Mouse (Mus musculus): Measurements from ENCODE around the gene Hes7. TPM values are rescaled to one million over a fixed set of nuclear protein-coding genes. Genes with fewer than 3 reads are reported as not detected.

Hes7 gene
- polyA plus RNA-seq, 1 experiment: 1.1 TPM

DNA sequence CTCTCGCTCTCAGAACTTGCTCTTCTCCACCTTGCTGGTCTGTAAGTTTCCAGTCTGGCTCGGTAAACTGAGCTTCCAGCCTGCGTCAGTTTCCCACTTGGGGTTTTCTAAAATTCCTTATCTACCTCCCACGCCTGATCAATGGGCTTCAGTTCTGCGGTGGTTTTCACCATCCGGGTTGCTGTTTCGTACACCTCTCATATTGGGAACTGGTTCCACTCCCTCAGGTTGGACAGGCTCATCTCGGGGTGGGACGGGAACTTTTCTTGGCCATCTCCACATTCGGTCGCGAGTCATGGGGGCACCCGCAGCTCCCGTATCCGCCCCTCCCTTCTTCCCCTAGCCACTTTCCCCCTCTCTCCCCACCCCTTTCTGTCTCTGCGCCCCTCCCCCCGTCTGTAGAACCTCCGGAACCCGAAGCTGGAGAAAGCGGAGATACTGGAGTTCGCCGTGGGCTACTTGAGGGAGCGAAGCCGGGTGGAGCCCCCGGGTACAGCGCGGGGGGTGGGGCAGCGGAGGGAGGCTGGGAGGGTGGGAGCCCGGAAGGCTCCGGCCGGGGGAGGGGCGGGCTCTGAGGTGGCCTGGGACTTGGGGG, 1.6 kb downstream of the Hes7 start:
- Histone ChIP-seq H3K27me3 (ENCODE audit: control insufficient read depth, insufficient read depth, low read length) (peaks cover 13% of the 10 kb centered on the region), H3K36me3 (ENCODE audit: control insufficient read depth, insufficient read depth, low read length) (no peaks in the 10 kb centered on the region), H3K4me1 (replicated peaks; ENCODE audit: control insufficient read depth, insufficient read depth, low read length) (peaks cover 49% of the 10 kb centered on the region), H3K4me3 (ENCODE audit: control insufficient read depth, insufficient read depth, low read length) (peak overlapping the region; percentile 77), H3K27ac (ENCODE audit: control insufficient read depth, insufficient read depth, low read length) (no peak overlapping the region)
- DNase-seq: peak; percentile 33
- 1% methylated on average over 32 of the region's 32 CpGs for WGBS
- no peak for TF ChIP-seq CTCF (IDR thresholded peaks at IDR 0.05; ENCODE audit: borderline replicate concordance, control insufficient read depth, extremely low read depth, insufficient read depth, low read length, poor library complexity)
- no peak for TF ChIP-seq POLR2A (IDR thresholded peaks at IDR 0.05; ENCODE audit: control insufficient read depth, extremely low read depth, insufficient read depth, low read length, poor library complexity)

DNA sequence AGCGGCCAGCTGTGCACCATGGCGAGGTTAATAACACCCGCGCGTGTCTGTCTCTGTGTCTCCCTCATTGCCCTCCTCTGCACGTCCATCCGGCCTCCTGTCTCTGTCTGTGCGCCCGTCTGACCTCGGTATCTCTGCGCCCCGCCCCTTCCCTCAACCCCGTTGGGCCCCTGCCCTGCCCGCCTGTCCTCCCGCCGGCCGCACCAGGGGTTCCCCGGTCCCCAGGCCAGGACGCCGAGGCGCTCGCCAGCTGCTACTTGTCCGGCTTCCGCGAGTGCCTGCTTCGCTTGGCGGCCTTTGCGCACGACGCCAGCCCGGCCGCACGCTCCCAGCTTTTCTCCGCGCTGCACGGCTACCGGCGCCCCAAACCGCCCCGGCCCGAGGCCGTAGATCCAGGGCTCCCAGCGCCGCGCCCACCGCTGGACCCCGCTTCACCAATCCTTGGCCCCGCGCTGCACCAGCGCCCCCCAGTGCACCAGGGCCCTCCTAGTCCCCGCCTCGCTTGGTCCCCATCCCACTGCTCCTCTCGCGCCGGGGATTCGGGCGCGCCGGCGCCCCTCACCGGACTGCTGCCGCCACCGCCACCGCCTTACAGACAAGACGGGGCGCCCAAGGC, 2.2 kb downstream of the Hes7 start, which contains the start of gene 9130213A22Rik:
Gene 9130213A22Rik (minus strand): TSS at position 254 of the 616 bp plus-strand sequence.
- peak; percentile 61; the same call in 1 of the 2 replicates for TF ChIP-seq CTCF (IDR thresholded peaks at IDR 0.05; ENCODE audit: borderline replicate concordance, control insufficient read depth, extremely low read depth, insufficient read depth, low read length, poor library complexity)
- no peak for TF ChIP-seq POLR2A (IDR thresholded peaks at IDR 0.05; ENCODE audit: control insufficient read depth, extremely low read depth, insufficient read depth, low read length, poor library complexity)
- Histone ChIP-seq H3K27ac (ENCODE audit: control insufficient read depth, insufficient read depth, low read length) (no peak within 1 kb of the TSS), H3K27me3 (ENCODE audit: control insufficient read depth, insufficient read depth, low read length) (peaks cover 13% of the 10 kb centered on the region), H3K4me1 (replicated peaks; ENCODE audit: control insufficient read depth, insufficient read depth, low read length) (peaks cover 47% of the 10 kb centered on the region), H3K4me3 (ENCODE audit: control insufficient read depth, insufficient read depth, low read length) (peak within 1 kb of the TSS; percentile 77), H3K36me3 (ENCODE audit: control insufficient read depth, insufficient read depth, low read length) (no peaks in the 10 kb centered on the region)
- under 1% methylated on average over 64 of the region's 66 CpGs for WGBS
- DNase-seq: peak; percentile 81

DNA sequence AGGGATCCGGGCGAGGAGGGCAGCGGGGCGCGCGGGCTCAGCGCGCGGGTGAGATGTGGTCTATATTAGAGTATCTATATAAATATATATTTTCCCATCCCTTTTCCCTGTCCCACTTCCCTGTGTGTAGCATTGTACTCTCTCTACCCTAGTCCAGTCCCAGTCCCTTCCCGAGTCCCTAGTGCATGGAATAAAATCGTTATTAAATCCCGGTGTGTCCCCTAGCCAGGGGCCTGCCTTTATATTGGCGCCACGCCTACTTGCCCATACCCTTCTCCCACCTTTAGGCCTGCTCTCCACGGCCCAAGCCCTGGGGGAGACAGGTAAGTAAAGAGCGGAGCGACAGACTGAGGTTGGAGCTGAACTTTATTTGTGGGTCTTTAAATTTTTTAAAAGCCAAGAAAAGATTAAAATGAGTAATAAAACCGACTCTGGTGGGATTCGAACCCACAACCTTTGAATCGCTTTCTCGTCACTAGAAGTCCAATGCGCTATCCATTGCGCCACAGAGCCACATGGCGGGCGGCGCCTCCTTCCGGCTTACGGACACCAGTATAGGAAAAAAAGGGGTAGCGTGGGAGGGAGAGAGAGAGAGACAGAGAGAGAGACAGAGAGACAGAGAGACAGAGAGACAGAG, 3.0 kb downstream of the Hes7 start:
- no peak overlapping the region; the same call in 1 of the 2 replicates for H3K27ac ChIP-seq (ENCODE audit: control insufficient read depth, insufficient read depth, low read length)
- H3K36me3 ChIP-seq (ENCODE audit: control insufficient read depth, insufficient read depth, low read length): no peaks in the 10 kb centered on the region
- H3K4me3 ChIP-seq (ENCODE audit: control insufficient read depth, insufficient read depth, low read length): peak overlapping the region; percentile 77
- TF ChIP-seq CTCF (IDR thresholded peaks at IDR 0.05; ENCODE audit: borderline replicate concordance, control insufficient read depth, extremely low read depth, insufficient read depth, low read length, poor library complexity) (no peak), POLR2A (IDR thresholded peaks at IDR 0.05; ENCODE audit: control insufficient read depth, extremely low read depth, insufficient read depth, low read length, poor library complexity) (no peak)
- peaks cover 13% of the 10 kb centered on the region for H3K27me3 ChIP-seq (ENCODE audit: control insufficient read depth, insufficient read depth, low read length)
- H3K4me1 ChIP-seq (replicated peaks; ENCODE audit: control insufficient read depth, insufficient read depth, low read length): peaks cover 44% of the 10 kb centered on the region
- 2% methylated on average over 29 of the region's 29 CpGs for WGBS
- DNase-seq: peak; percentile 83

DNA sequence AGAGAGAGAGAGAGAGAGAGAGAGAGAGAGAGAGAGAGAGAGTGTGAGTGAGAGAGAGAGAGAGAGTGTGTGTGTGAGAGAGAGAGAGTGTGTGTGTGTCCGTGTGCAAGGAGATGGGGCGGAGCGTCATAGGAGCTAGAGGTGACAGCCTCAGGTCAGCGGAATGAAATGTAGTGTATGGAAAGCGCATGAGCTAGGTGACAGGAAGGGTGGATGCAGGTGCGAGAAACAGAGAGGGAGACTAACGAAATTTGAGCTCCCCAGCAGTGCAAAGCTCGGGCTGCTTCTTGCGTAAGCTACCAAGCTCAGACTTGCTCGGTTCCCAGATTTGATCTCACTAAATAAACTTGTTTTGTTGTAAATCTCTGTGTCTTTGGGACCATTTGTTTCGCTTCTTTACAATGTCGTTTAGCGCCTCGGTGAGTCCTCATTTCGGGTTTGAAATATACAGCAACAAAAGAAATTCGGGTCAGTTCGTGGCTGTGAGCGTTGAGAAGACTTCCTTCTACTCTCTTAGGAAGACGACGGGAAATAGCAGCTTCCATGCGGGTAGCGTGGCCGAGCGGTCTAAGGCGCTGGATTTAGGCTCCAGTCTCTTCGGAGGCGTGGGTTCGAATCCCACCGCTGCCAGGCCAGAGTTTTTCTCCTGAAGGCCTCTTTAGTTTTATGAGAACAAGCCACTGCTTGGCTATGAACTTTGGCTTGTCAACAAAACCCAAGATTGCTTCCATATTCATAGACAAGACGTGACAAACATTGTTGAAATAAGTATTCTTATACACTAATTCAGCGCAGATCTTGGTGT, 3.7 kb downstream of the Hes7 start:
- TF ChIP-seq POLR2A (IDR thresholded peaks at IDR 0.05; ENCODE audit: control insufficient read depth, extremely low read depth, insufficient read depth, low read length, poor library complexity): no peak
- no peak for TF ChIP-seq CTCF (IDR thresholded peaks at IDR 0.05; ENCODE audit: borderline replicate concordance, control insufficient read depth, extremely low read depth, insufficient read depth, low read length, poor library complexity)
- Histone ChIP-seq H3K27ac (ENCODE audit: control insufficient read depth, insufficient read depth, low read length) (peak overlapping the region; percentile 49), H3K27me3 (ENCODE audit: control insufficient read depth, insufficient read depth, low read length) (peaks cover 13% of the 10 kb centered on the region), H3K4me1 (replicated peaks; ENCODE audit: control insufficient read depth, insufficient read depth, low read length) (peaks cover 40% of the 10 kb centered on the region), H3K4me3 (ENCODE audit: control insufficient read depth, insufficient read depth, low read length) (peak overlapping the region; percentile 77), H3K36me3 (ENCODE audit: control insufficient read depth, insufficient read depth, low read length) (no peaks in the 10 kb centered on the region)
- WGBS: under 1% methylated on average over 31 of the region's 31 CpGs
- peak; percentile 78 for DNase-seq

DNA sequence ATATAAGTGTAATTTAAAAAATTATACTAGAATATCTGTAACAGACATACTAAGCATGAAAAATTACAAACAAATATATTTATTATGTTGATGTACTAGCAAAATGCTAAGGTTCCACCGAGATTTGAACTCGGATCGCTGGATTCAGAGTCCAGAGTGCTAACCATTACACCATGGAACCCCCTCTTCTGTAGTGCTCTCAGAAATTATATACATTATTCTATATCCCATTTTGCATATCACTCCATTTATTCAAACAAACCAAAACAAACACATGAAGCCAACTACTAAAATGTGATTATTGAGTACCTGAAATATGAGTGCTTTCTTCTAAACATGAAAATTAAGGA, 4.3 kb downstream of the Hes7 start:
- Histone ChIP-seq H3K27me3 (ENCODE audit: control insufficient read depth, insufficient read depth, low read length) (peaks cover 13% of the 10 kb centered on the region), H3K4me3 (ENCODE audit: control insufficient read depth, insufficient read depth, low read length) (no peak overlapping the region), H3K36me3 (ENCODE audit: control insufficient read depth, insufficient read depth, low read length) (no peaks in the 10 kb centered on the region), H3K4me1 (replicated peaks; ENCODE audit: control insufficient read depth, insufficient read depth, low read length) (peaks cover 36% of the 10 kb centered on the region), H3K27ac (ENCODE audit: control insufficient read depth, insufficient read depth, low read length) (no peak overlapping the region)
- TF ChIP-seq CTCF (IDR thresholded peaks at IDR 0.05; ENCODE audit: borderline replicate concordance, control insufficient read depth, extremely low read depth, insufficient read depth, low read length, poor library complexity): no peak
- TF ChIP-seq POLR2A (IDR thresholded peaks at IDR 0.05; ENCODE audit: control insufficient read depth, extremely low read depth, insufficient read depth, low read length, poor library complexity): no peak
- WGBS: 0% methylated on average over 3 of the region's 3 CpGs
- peak; percentile 64 for DNase-seq

Data from thymus, adult 2 months (tissue).